14 mouse cellular contexts compared by ENCODE assay signal in genomic region chr15:89068226-89068625, GRCm38 (mm10). TPM values are rescaled to one million over a fixed set of nuclear protein-coding genes. Genes with fewer than 3 reads are reported as not detected.
DNase-seq lines count a peak whose midpoint lies in the region; ATAC-seq and TF ChIP-seq lines count a peak whose summit lies in the region.
"Had no signal": no experiment of that assay in that cellular context is flagged by ENCODE, and none has a peak within 500 bp of the region (broad histone marks: within the 10 kb centered on the region; RNA-seq: fewer than 3 reads in every experiment).

No protein-coding gene starts in this region.

- ATAC-seq in cerebellum, adult (ENCODE audit: insufficient number of reproducible peaks, low FRiP score, low TSS enrichment) = no peak
- no peak for ATAC-seq in hindbrain, embryonic 13.5 days (ENCODE audit: low FRiP score)
- no peak for ATAC-seq in hindbrain, postnatal 0 days
- no peak for ATAC-seq in intestine, postnatal 0 days
- ATAC-seq: forebrain, embryonic 15.5 days; liver, embryonic 12.5 days had no signal

- peak; percentile 39 for DNase-seq in cerebellum, adult 11-12 months
- no peak for DNase-seq in hindbrain, postnatal 0 days (ENCODE audit: low spot score)
- no peak for DNase-seq in thymus, postnatal 0 days (ENCODE audit: low spot score)
- no peak for DNase-seq in gastrocnemius, postnatal 14 days
- DNase-seq: adrenal gland, postnatal 14 days; kidney, adult 2 months had no signal

- no peak overlapping the region for H3K4me3 ChIP-seq in hindbrain, embryonic 13.5 days
- no peak overlapping the region for H3K4me3 ChIP-seq in hindbrain, postnatal 0 days (ENCODE audit: low read length)
- peak overlapping the region; percentile 29 for H3K4me3 ChIP-seq in ES-Bruce4 (ENCODE audit: low read depth, low read length)
- H3K4me3 ChIP-seq in intestine, postnatal 0 days (ENCODE audit: low read depth, low read length) = peak overlapping the region; percentile 23
- H3K4me3 ChIP-seq: forebrain, embryonic 15.5 days had no signal

- intact Hi-C loops in gastrocnemius, postnatal 14 days (cut with DNase I; ENCODE audit: low total_unique reads) = no loop called here

- no peaks in the 10 kb centered on the region for H3K4me1 ChIP-seq in hindbrain, embryonic 13.5 days (replicated peaks)
- no peaks in the 10 kb centered on the region for H3K4me1 ChIP-seq in hindbrain, postnatal 0 days (ENCODE audit: insufficient read depth, low read length)
- H3K4me1 ChIP-seq in ES-Bruce4 (ENCODE audit: control insufficient read depth, insufficient read depth, low read length) = no peaks in the 10 kb centered on the region
- no peaks in the 10 kb centered on the region for H3K4me1 ChIP-seq in intestine, postnatal 0 days (replicated peaks; ENCODE audit: control insufficient read depth, insufficient read depth, low read length)

- TF ChIP-seq POLR2A in ES-Bruce4 (IDR thresholded peaks at IDR 0.05; ENCODE audit: insufficient read depth, low read length) = no peak

- H3K9ac ChIP-seq in hindbrain, embryonic 13.5 days = peak overlapping the region; percentile 6; the same call in 1 of the 2 replicates
- H3K9ac ChIP-seq in hindbrain, postnatal 0 days (replicated peaks; ENCODE audit: low read length) = no peak overlapping the region
- H3K9ac ChIP-seq in ES-Bruce4 (ENCODE audit: low read depth, poor library complexity, severe bottlenecking) = no peak overlapping the region
- no peak overlapping the region for H3K9ac ChIP-seq in intestine, postnatal 0 days (ENCODE audit: low read depth, low read length)
- H3K9ac ChIP-seq: forebrain, embryonic 15.5 days; liver, embryonic 12.5 days had no signal

- WGBS in hindbrain, embryonic 13.5 days = 41% methylated on average over 26 of the region's 26 CpGs
- WGBS in hindbrain, postnatal 0 days = 45% methylated on average over 26 of the region's 26 CpGs
- 24% methylated on average over 26 of the region's 26 CpGs for WGBS in intestine, postnatal 0 days

- peaks cover 68% of the 10 kb centered on the region for H3K27me3 ChIP-seq in hindbrain, embryonic 13.5 days
- no peaks in the 10 kb centered on the region for H3K27me3 ChIP-seq in hindbrain, postnatal 0 days (ENCODE audit: insufficient read depth, low read length)
- H3K27me3 ChIP-seq in ES-Bruce4 (ENCODE audit: control insufficient read depth, insufficient read depth, low read length, poor library complexity, severe bottlenecking) = no peaks in the 10 kb centered on the region
- H3K27me3 ChIP-seq in intestine, postnatal 0 days (replicated peaks; ENCODE audit: control insufficient read depth, insufficient read depth, low read length) = peaks cover 12% of the 10 kb centered on the region; the same call in 1 of the 2 replicates

- TF ChIP-seq CTCF in hindbrain, postnatal 0 days (IDR thresholded peaks at IDR 0.05; ENCODE audit: low read depth) = no peak
- TF ChIP-seq CTCF in ES-Bruce4 (IDR thresholded peaks at IDR 0.05; ENCODE audit: low read depth, low read length) = no peak
- no peak for TF ChIP-seq CTCF in intestine, postnatal 0 days (IDR thresholded peaks at IDR 0.05; ENCODE audit: low read depth)

- TF ChIP-seq EP300 in ES-Bruce4 (IDR thresholded peaks at IDR 0.05; ENCODE audit: insufficient read depth, low read depth, low read length) = no peak

- peaks cover 26% of the 10 kb centered on the region for H3K36me3 ChIP-seq in hindbrain, embryonic 13.5 days
- no peaks in the 10 kb centered on the region for H3K36me3 ChIP-seq in hindbrain, postnatal 0 days (ENCODE audit: insufficient read depth, low read length)
- no peaks in the 10 kb centered on the region for H3K36me3 ChIP-seq in ES-Bruce4 (ENCODE audit: control insufficient read depth, insufficient read depth, low read length, poor library complexity, severe bottlenecking)
- no peaks in the 10 kb centered on the region for H3K36me3 ChIP-seq in intestine, postnatal 0 days (ENCODE audit: control insufficient read depth, insufficient read depth)
- H3K36me3 ChIP-seq: liver, embryonic 12.5 days had no signal

- no peaks in the 10 kb centered on the region for H3K9me3 ChIP-seq in hindbrain, embryonic 13.5 days
- H3K9me3 ChIP-seq in hindbrain, postnatal 0 days (ENCODE audit: low read length) = no peaks in the 10 kb centered on the region
- no peaks in the 10 kb centered on the region for H3K9me3 ChIP-seq in ES-Bruce4 (replicated peaks; ENCODE audit: control insufficient read depth, insufficient read depth, low read length, poor library complexity, severe bottlenecking)
- no peaks in the 10 kb centered on the region for H3K9me3 ChIP-seq in intestine, postnatal 0 days (ENCODE audit: control insufficient read depth)
- H3K9me3 ChIP-seq: forebrain, embryonic 15.5 days; liver, embryonic 12.5 days had no signal

- H3K4me2 ChIP-seq in hindbrain, embryonic 13.5 days = no peak overlapping the region
- no peak overlapping the region for H3K4me2 ChIP-seq in hindbrain, postnatal 0 days (ENCODE audit: low read depth, low read length)
- peak overlapping the region; percentile 63 for H3K4me2 ChIP-seq in intestine, postnatal 0 days (replicated peaks; ENCODE audit: low read depth)
- H3K4me2 ChIP-seq: forebrain, embryonic 15.5 days had no signal

- no peak overlapping the region for H3K27ac ChIP-seq in hindbrain, embryonic 13.5 days
- no peak overlapping the region for H3K27ac ChIP-seq in hindbrain, postnatal 0 days
- no peak overlapping the region for H3K27ac ChIP-seq in ES-Bruce4 (ENCODE audit: insufficient read depth, low read length)
- H3K27ac ChIP-seq in intestine, postnatal 0 days (ENCODE audit: low read depth, low read length) = no peak overlapping the region
- H3K27ac ChIP-seq: forebrain, embryonic 15.5 days; liver, embryonic 12.5 days had no signal

RNA-seq across cellular contexts. Expression of gene Trabd, which starts 6.7 kb away (rescaled TPM):
- 38.8 and 39.5 TPM in 2 replicates for polyA plus RNA-seq in hindbrain, embryonic 13.5 days (2015; fragmentation: Nextera tagmentation; extraction: Ambion mirVana)
- total RNA-seq in hindbrain, postnatal 0 days (2014; rRNA removed) = 39.1 and 47.8 TPM in 2 replicates
- 26.1 and 26.2 TPM in 2 replicates for polyA plus RNA-seq in hindbrain, postnatal 0 days (2015; fragmentation: Nextera tagmentation; extraction: Ambion mirVana)
- polyA plus RNA-seq in ES-Bruce4 (2011; ENCODE audit: insufficient read depth, insufficient read length, low read depth, missing spikeins) = 19.7 and 21.6 TPM in 2 replicates
- 32.5 and 33.0 TPM in 2 replicates for polyA plus RNA-seq in intestine, postnatal 0 days (2015; fragmentation: Nextera tagmentation; extraction: Ambion mirVana)
- polyA plus RNA-seq in thymus, postnatal 0 days (2015; fragmentation: Nextera tagmentation; extraction: Ambion mirVana) = 40.1 and 42.2 TPM in 2 replicates
- total RNA-seq in gastrocnemius, postnatal 14 days (2021) = 10 to 100 TPM; 20.4 to 23.6 TPM

RNA-seq across cellular contexts. Expression of gene Panx2, which starts 8.7 kb away (rescaled TPM):
- polyA plus RNA-seq in hindbrain, embryonic 13.5 days (2015; fragmentation: Nextera tagmentation; extraction: Ambion mirVana) = 3.8 and 4.1 TPM in 2 replicates
- 17.9 and 26.5 TPM in 2 replicates for total RNA-seq in hindbrain, postnatal 0 days (2014; rRNA removed)
- 8.3 and 9.9 TPM in 2 replicates for polyA plus RNA-seq in hindbrain, postnatal 0 days (2015; fragmentation: Nextera tagmentation; extraction: Ambion mirVana)
- polyA plus RNA-seq in ES-Bruce4 (2011; ENCODE audit: insufficient read depth, insufficient read length, low read depth, missing spikeins) = 1.4 and 2.8 TPM in 2 replicates
- 0.26 and 0.48 TPM in 2 replicates for polyA plus RNA-seq in intestine, postnatal 0 days (2015; fragmentation: Nextera tagmentation; extraction: Ambion mirVana)
- 0.04 and 0.06 TPM in 2 replicates for polyA plus RNA-seq in thymus, postnatal 0 days (2015; fragmentation: Nextera tagmentation; extraction: Ambion mirVana)
- under 1 TPM in 1 of 2 experiments, not detected in 1; 0.27 TPM for total RNA-seq in gastrocnemius, postnatal 14 days (2021)
- total RNA-seq: granulocyte monocyte progenitor cell, adult 5-6 weeks; megakaryocyte-erythroid progenitor cell, adult 5-6 weeks had no signal
- polyA plus RNA-seq: liver, embryonic 12.5 days had no signal

RNA-seq across cellular contexts. Expression of gene Selenoo, which starts 20.7 kb away (rescaled TPM):
- polyA plus RNA-seq in hindbrain, embryonic 13.5 days (2015; fragmentation: Nextera tagmentation; extraction: Ambion mirVana) = 19.9 and 20.7 TPM in 2 replicates
- total RNA-seq in hindbrain, postnatal 0 days (2014; rRNA removed) = 50.1 and 54.7 TPM in 2 replicates
- polyA plus RNA-seq in hindbrain, postnatal 0 days (2015; fragmentation: Nextera tagmentation; extraction: Ambion mirVana) = 20.4 and 21.9 TPM in 2 replicates
- polyA plus RNA-seq in ES-Bruce4 (2011; ENCODE audit: insufficient read depth, insufficient read length, low read depth, missing spikeins) = 9.2 and 9.4 TPM in 2 replicates
- 9.6 and 10.4 TPM in 2 replicates for polyA plus RNA-seq in intestine, postnatal 0 days (2015; fragmentation: Nextera tagmentation; extraction: Ambion mirVana)
- polyA plus RNA-seq in thymus, postnatal 0 days (2015; fragmentation: Nextera tagmentation; extraction: Ambion mirVana) = 17.1 and 18.1 TPM in 2 replicates
- 10 to 100 TPM in 1 of 2 experiments, 1 to 10 TPM in 1; 9.8 to 10.1 TPM for total RNA-seq in gastrocnemius, postnatal 14 days (2021)

RNA-seq across cellular contexts. Expression of gene Tubgcp6, which starts 54.7 kb away (rescaled TPM):
- polyA plus RNA-seq in hindbrain, embryonic 13.5 days (2015; fragmentation: Nextera tagmentation; extraction: Ambion mirVana) = 17.5 and 18.9 TPM in 2 replicates
- total RNA-seq in hindbrain, postnatal 0 days (2014; rRNA removed) = 50.0 and 54.7 TPM in 2 replicates
- polyA plus RNA-seq in hindbrain, postnatal 0 days (2015; fragmentation: Nextera tagmentation; extraction: Ambion mirVana) = 10.6 and 11.5 TPM in 2 replicates
- polyA plus RNA-seq in ES-Bruce4 (2011; ENCODE audit: insufficient read depth, insufficient read length, low read depth, missing spikeins) = 21.1 and 26.9 TPM in 2 replicates
- polyA plus RNA-seq in intestine, postnatal 0 days (2015; fragmentation: Nextera tagmentation; extraction: Ambion mirVana) = 3.6 and 4.2 TPM in 2 replicates
- 9.8 and 12.5 TPM in 2 replicates for polyA plus RNA-seq in thymus, postnatal 0 days (2015; fragmentation: Nextera tagmentation; extraction: Ambion mirVana)
- 1 to 10 TPM; 7.2 to 7.3 TPM for total RNA-seq in gastrocnemius, postnatal 14 days (2021)

Comparison
In these comparisons a context has a peak if more than half of its experiments do, and no peak if none do; other contexts are left out.
1. H3K4me3 ChIP-seq: peak in ES-Bruce4 (single experiment) and intestine, postnatal 0 days (single experiment); none in hindbrain, embryonic 13.5 days (single experiment) and hindbrain, postnatal 0 days (single experiment).